10 mouse cellular contexts compared by ENCODE assay signal in the genomic region with DNA sequence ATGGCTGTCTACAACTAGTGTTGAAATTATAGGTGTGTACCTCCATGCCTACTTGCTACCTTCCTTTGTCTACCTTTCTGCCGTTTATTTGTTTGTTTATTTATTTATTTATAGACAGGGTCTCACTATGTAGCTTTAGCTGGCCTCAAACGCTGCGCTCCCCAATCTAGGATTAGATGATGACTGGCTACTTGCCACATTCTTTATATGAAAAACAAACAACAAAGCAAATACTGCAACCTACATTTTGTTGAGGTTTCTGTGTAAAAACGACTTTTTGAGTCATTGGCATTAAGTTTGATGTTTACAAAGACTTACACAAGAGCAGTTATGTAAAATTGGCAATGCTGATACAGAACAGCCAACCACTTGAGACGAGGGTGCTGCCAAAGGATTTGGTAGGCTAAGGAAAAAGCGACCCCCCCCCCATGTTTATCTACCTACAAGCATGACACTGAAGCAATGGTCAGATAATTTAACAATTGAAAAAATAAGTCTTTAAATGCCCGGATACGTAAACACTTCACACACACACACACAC. TPM values are rescaled to one million over a fixed set of nuclear protein-coding genes. Genes with fewer than 3 reads are reported as not detected.
DNase-seq lines count a peak whose midpoint lies in the region; ATAC-seq lines count a peak whose summit lies in the region.
"Had no signal": no experiment of that assay in that cellular context is flagged by ENCODE, and none has a peak within 500 bp of the region (broad histone marks: within the 10 kb centered on the region; RNA-seq: fewer than 3 reads in every experiment).

No protein-coding gene starts in this region.

- no peak overlapping the region for H3K27ac ChIP-seq in heart, embryonic 15.5 days
- no peak overlapping the region for H3K27ac ChIP-seq in hindbrain, embryonic 13.5 days
- no peak overlapping the region for H3K27ac ChIP-seq in midbrain, embryonic 11.5 days (ENCODE audit: low read depth, low read length)

- H3K36me3 ChIP-seq in heart, embryonic 15.5 days = peaks cover 11% of the 10 kb centered on the region
- H3K36me3 ChIP-seq in hindbrain, embryonic 13.5 days = peaks cover 10% of the 10 kb centered on the region
- peaks cover 7% of the 10 kb centered on the region; the same call in 1 of the 2 replicates for H3K36me3 ChIP-seq in midbrain, embryonic 11.5 days (ENCODE audit: control insufficient read depth, insufficient read depth, low read length)

- peak overlapping the region; percentile 97; the same call in 1 of the 2 replicates for H3K9ac ChIP-seq in heart, embryonic 15.5 days
- peak overlapping the region; percentile 99; the same call in 1 of the 2 replicates for H3K9ac ChIP-seq in hindbrain, embryonic 13.5 days
- no peak overlapping the region for H3K9ac ChIP-seq in midbrain, embryonic 11.5 days (ENCODE audit: low read length)

- DNase-seq in heart, adult 18-20 months = no peak
- peak; percentile 21 for DNase-seq in Muller cell, postnatal 12 days (ENCODE audit: inconsistent ontology term)
- no peak for DNase-seq in midbrain, embryonic 11.5 days (ENCODE audit: low spot score, missing footprints)
- no peak for DNase-seq in right cerebral cortex, adult 2 months (ENCODE audit: low spot score in 2 of 2)
- DNase-seq in layer of hippocampus, postnatal 14 days (ENCODE audit: low spot score in 2 of 2) = no peak
- no peak for DNase-seq in adrenal gland, postnatal 10 days

- WGBS in heart, embryonic 15.5 days = 46% methylated on average over 8 of the region's 8 CpGs
- 73% methylated on average over 8 of the region's 8 CpGs for WGBS in hindbrain, embryonic 13.5 days
- WGBS in midbrain, embryonic 11.5 days = 82% methylated on average over 8 of the region's 8 CpGs

- ATAC-seq in heart, embryonic 15.5 days (replicated peaks; ENCODE audit: insufficient number of reproducible peaks, insufficient read depth, low FRiP score, low read depth) = no peak
- no peak for ATAC-seq in hindbrain, embryonic 13.5 days (ENCODE audit: low FRiP score)
- ATAC-seq in midbrain, embryonic 11.5 days (ENCODE audit: low FRiP score) = no peak
- ATAC-seq: Patski had no signal

- H3K4me3 ChIP-seq in heart, embryonic 15.5 days = peak overlapping the region; percentile 97
- H3K4me3 ChIP-seq in hindbrain, embryonic 13.5 days = peak overlapping the region; percentile 100
- peak overlapping the region; percentile 95 for H3K4me3 ChIP-seq in midbrain, embryonic 11.5 days (ENCODE audit: low read depth, low read length)

- no peaks in the 10 kb centered on the region for H3K27me3 ChIP-seq in heart, embryonic 15.5 days
- H3K27me3 ChIP-seq in hindbrain, embryonic 13.5 days = no peaks in the 10 kb centered on the region
- no peaks in the 10 kb centered on the region for H3K27me3 ChIP-seq in midbrain, embryonic 11.5 days (ENCODE audit: control insufficient read depth, insufficient read depth, low read length)
- H3K27me3 ChIP-seq: Patski had no signal

- H3K9me3 ChIP-seq in heart, embryonic 15.5 days (replicated peaks) = no peaks in the 10 kb centered on the region
- H3K9me3 ChIP-seq in hindbrain, embryonic 13.5 days = no peaks in the 10 kb centered on the region
- no peaks in the 10 kb centered on the region for H3K9me3 ChIP-seq in midbrain, embryonic 11.5 days (ENCODE audit: control insufficient read depth, low read length)

- H3K4me2 ChIP-seq in heart, embryonic 15.5 days = peak overlapping the region; percentile 78
- peak overlapping the region; percentile 94 for H3K4me2 ChIP-seq in hindbrain, embryonic 13.5 days
- H3K4me2 ChIP-seq in midbrain, embryonic 11.5 days = peak overlapping the region; percentile 74

- H3K4me1 ChIP-seq in heart, embryonic 15.5 days (replicated peaks) = peaks cover 27% of the 10 kb centered on the region
- H3K4me1 ChIP-seq in hindbrain, embryonic 13.5 days (replicated peaks) = peaks cover 39% of the 10 kb centered on the region
- peaks cover 22% of the 10 kb centered on the region for H3K4me1 ChIP-seq in midbrain, embryonic 11.5 days (ENCODE audit: control insufficient read depth, insufficient read depth, low read length)

RNA-seq across cellular contexts. Expression of a gene that starts 2.2 kb away (rescaled TPM):
- 26.2 and 30.9 TPM in 2 replicates for polyA plus RNA-seq in heart, embryonic 15.5 days (2015; fragmentation: Nextera tagmentation; extraction: Ambion mirVana)
- 10 to 100 TPM; 25.6 to 28.2 TPM for total RNA-seq in heart, adult 18-20 months (2021)
- 30.9 and 35.6 TPM in 2 replicates for polyA plus RNA-seq in hindbrain, embryonic 13.5 days (2015; fragmentation: Nextera tagmentation; extraction: Ambion mirVana)
- 20.4 and 21.3 TPM in 2 replicates for polyA plus RNA-seq in midbrain, embryonic 11.5 days (2014; fragmentation: Nextera tagmentation; extraction: Ambion mirVana)
- total RNA-seq in layer of hippocampus, postnatal 14 days (2021) = 10 to 100 TPM; 21.9 to 28.1 TPM
- 10 to 100 TPM; 18.5 to 24.5 TPM for total RNA-seq in adrenal gland, postnatal 10 days (2021)

RNA-seq across cellular contexts. Expression of a gene that starts 2.5 kb away (rescaled TPM):
- polyA plus RNA-seq in heart, embryonic 15.5 days (2015; fragmentation: Nextera tagmentation; extraction: Ambion mirVana) = 359 and 482 TPM in 2 replicates
- total RNA-seq in heart, adult 18-20 months (2021) = 100 to 1,000 TPM in 1 of 2 experiments, 10 to 100 TPM in 1; 70.0 to 104 TPM
- polyA plus RNA-seq in hindbrain, embryonic 13.5 days (2015; fragmentation: Nextera tagmentation; extraction: Ambion mirVana) = 670 and 686 TPM in 2 replicates
- 419 and 422 TPM in 2 replicates for polyA plus RNA-seq in midbrain, embryonic 11.5 days (2014; fragmentation: Nextera tagmentation; extraction: Ambion mirVana)
- 100 to 1,000 TPM; 289 to 305 TPM for total RNA-seq in layer of hippocampus, postnatal 14 days (2021)
- total RNA-seq in adrenal gland, postnatal 10 days (2021) = 100 to 1,000 TPM; 218 to 322 TPM

RNA-seq across cellular contexts. Expression of a gene that starts 31.4 kb away (rescaled TPM):
- polyA plus RNA-seq in heart, embryonic 15.5 days (2015; fragmentation: Nextera tagmentation; extraction: Ambion mirVana) = 19.4 and 28.2 TPM in 2 replicates
- 10 to 100 TPM; 16.1 to 17.6 TPM for total RNA-seq in heart, adult 18-20 months (2021)
- polyA plus RNA-seq in hindbrain, embryonic 13.5 days (2015; fragmentation: Nextera tagmentation; extraction: Ambion mirVana) = 19.1 and 20.2 TPM in 2 replicates
- polyA plus RNA-seq in midbrain, embryonic 11.5 days (2014; fragmentation: Nextera tagmentation; extraction: Ambion mirVana) = 19.4 and 23.1 TPM in 2 replicates
- total RNA-seq in layer of hippocampus, postnatal 14 days (2021) = 10 to 100 TPM; 70.7 to 71.0 TPM
- 10 to 100 TPM; 28.0 to 32.8 TPM for total RNA-seq in adrenal gland, postnatal 10 days (2021)

RNA-seq across cellular contexts. Expression of a gene that starts 38.6 kb away (rescaled TPM):
- 0.96 and 1.1 TPM in 2 replicates for polyA plus RNA-seq in heart, embryonic 15.5 days (2015; fragmentation: Nextera tagmentation; extraction: Ambion mirVana)
- total RNA-seq in heart, adult 18-20 months (2021) = 1 to 10 TPM; 3.8 to 5.6 TPM
- 0.84 and 1.2 TPM in 2 replicates for polyA plus RNA-seq in hindbrain, embryonic 13.5 days (2015; fragmentation: Nextera tagmentation; extraction: Ambion mirVana)
- polyA plus RNA-seq in midbrain, embryonic 11.5 days (2014; fragmentation: Nextera tagmentation; extraction: Ambion mirVana) = 0.19 and 0.37 TPM in 2 replicates
- total RNA-seq in layer of hippocampus, postnatal 14 days (2021) = 10 to 100 TPM; 45.5 to 53.6 TPM
- under 1 TPM; 0.33 to 0.97 TPM for total RNA-seq in adrenal gland, postnatal 10 days (2021)
- total RNA-seq: monocyte, adult 5-6 weeks had no signal

RNA-seq across cellular contexts. Expression of a gene that starts 55.5 kb away (rescaled TPM):
- polyA plus RNA-seq in heart, embryonic 15.5 days (2015; fragmentation: Nextera tagmentation; extraction: Ambion mirVana) = 6.5 and 14.6 TPM in 2 replicates
- total RNA-seq in heart, adult 18-20 months (2021) = 1 to 10 TPM; 1.0 to 2.1 TPM
- 13.8 and 15.9 TPM in 2 replicates for polyA plus RNA-seq in hindbrain, embryonic 13.5 days (2015; fragmentation: Nextera tagmentation; extraction: Ambion mirVana)
- polyA plus RNA-seq in midbrain, embryonic 11.5 days (2014; fragmentation: Nextera tagmentation; extraction: Ambion mirVana) = 12.3 and 13.7 TPM in 2 replicates
- total RNA-seq in layer of hippocampus, postnatal 14 days (2021) = 10 to 100 TPM; 26.1 to 30.4 TPM
- 1 to 10 TPM; 8.7 to 9.4 TPM for total RNA-seq in adrenal gland, postnatal 10 days (2021)
- polyA plus RNA-seq: Patski had no signal
